Mouse (Mus musculus) left cerebral cortex, adult 2 months (tissue): ENCODE results near the gene Mrps33. TPM values are rescaled to one million over a fixed set of nuclear protein-coding genes. Genes with fewer than 3 reads are reported as not detected.

Source experiments
- DNase-seq, 2 experiments: peaks; one replicate each; pipeline ENCODE4 v3.0.0; 2021 to 2022; ENCODE audit warnings: low spot score in 2 of 2, mixed read lengths in 1 of 2; ENCODE audit errors: extremely low spot score in 1 of 2
- H3K27ac ChIP-seq: fragments of 200-600 bp; 2 replicates; pipeline ENCODE4 v1.8.1; 2022
- H3K4me3 ChIP-seq: fragments of 200-600 bp; 2 replicates; pipeline ENCODE4 v1.8.1; 2022
- CTCF ChIP-seq: fragments of 200-600 bp; IDR thresholded peaks from 2 replicates; pipeline ENCODE4 v1.8.1; 2022; ENCODE audit warnings: antibody characterized with exemption, mild to moderate bottlenecking, moderate library complexity
- intact Hi-C: fragments of 180-260 bp; cut with DNase I; formaldehyde crosslinking; loops from one replicate; pipeline ENCODE4 v1.15.1; 2025
- total RNA-seq, 2 experiments: library from RNA; stranded (reverse); gene quantifications; 2 replicates each; pipeline ENCODE4 v1.2.3; 2021

The Mrps33 gene
- total RNA-seq, 2 experiments from 2014 or later, result 91.5 to 104 TPM

DNA sequence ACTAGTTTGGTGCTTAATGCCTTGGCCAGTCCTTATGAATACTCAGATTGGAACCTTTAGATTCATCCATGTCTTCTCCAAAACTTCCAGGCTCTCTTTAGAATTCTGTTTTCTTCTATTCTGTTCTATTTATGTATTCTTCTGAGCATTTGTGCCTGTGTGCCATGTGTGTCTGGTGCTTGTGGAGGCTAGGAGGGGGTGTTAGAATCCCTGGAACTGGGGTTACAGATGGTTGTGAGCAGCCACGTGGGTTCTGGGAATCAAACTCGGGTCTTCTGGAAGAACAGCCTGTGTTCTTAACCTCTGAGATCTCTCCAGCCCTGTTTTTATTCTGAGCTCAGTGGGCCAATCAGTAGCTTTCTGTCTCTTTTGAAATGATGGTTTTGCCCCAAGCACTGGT lies 13.7 kb downstream of the Mrps33 start:
- no peak overlapping the region for H3K4me3 ChIP-seq
- intact Hi-C loops, result no loop called here
- no peak overlapping the region; the same call in 1 of the 2 replicates for H3K27ac ChIP-seq
- DNase-seq, result no peak
- no peak for TF ChIP-seq CTCF

DNA sequence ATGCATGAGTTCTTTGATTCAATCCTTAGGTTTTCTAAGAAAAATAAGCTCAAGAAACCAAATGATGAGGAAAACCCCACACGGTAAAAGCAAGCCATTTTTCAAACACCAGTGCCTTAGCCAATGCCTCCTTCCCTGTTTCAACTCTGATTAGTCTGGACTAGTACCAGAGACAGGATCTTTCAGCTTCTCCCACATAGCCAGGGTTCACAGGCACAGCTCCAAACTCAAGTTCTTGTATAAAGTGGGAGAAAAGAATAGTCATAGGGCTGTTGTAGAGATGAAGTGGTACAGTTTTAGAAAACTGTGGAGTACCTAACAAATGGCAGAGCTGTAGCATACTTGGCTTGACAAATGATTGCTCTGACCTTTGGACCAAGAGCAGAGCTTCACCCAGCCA lies 14.6 kb downstream of the Mrps33 start:
- no peak for TF ChIP-seq CTCF
- no peak for DNase-seq
- H3K27ac ChIP-seq, result no peak overlapping the region
- no peak overlapping the region for H3K4me3 ChIP-seq
- intact Hi-C loops, result no loop called here

DNA sequence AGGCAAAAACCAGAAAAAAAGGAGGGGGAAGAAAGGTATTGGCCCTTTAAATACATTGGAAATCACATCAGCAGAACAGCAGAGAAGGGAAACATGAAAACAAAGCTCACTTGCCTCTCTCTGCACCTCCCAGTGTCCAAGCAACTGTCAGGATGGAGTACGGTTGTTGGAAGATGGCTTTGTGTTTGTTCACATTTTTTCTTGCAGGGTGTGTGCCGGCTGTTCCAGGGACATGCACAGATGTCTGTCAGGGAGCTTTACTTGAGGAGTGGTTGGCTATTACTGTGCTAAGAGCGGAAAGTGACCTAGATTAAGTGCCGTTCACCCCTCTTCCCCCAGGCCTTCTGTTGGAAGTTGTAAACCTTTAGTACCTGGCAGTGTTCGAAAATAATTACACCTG lies 19.0 kb downstream of the Mrps33 start:
- Histone ChIP-seq H3K27ac (no peak overlapping the region), H3K4me3 (no peak overlapping the region)
- intact Hi-C loops, result no loop called here
- no peak for TF ChIP-seq CTCF
- no peak for DNase-seq

DNA sequence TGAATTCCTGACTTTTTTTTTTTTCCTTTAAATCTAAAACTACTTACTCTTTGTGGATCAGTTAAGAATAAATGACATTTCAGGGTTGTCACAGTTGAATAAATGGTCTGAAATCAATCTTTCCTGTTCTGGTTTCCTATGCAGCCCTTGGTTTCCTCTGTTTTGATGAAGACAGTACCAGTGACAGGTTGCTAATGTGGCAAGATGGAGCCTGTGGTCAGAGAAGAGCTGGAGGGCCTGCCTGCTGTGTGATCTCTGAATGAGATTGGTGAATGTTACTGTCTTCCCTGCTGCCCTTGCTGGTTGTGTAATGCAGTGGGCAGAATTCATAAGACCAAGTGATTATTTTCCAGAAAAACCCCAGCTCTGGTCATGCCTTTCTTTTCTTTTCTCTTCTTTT lies 22.4 kb downstream of the Mrps33 start:
- H3K27ac ChIP-seq, result no peak overlapping the region
- H3K4me3 ChIP-seq, result no peak overlapping the region
- no peak for DNase-seq
- TF ChIP-seq CTCF, result no peak
- intact Hi-C loops, result no loop called here

DNA sequence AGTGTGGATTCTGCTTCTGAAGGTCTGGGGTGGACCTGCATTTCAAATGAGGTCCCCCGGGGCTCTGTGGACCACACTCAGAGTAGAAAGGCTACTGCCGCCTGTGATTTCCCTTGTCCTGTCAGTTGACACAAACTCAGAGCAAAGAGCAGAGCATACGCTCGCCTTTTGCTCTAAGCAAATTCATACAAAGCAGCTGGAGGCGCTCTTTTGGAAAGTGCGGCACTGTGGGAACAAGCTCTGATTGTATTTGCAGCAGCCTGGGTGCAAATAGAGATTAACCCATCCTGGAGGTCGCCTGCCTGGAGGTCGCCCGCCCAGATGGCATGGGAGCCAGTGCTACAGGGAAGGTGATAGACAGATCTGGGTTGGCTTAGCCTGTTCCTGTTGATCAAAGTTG lies 23.0 kb downstream of the Mrps33 start:
- intact Hi-C loops, result no loop called here
- no peak for TF ChIP-seq CTCF
- H3K27ac ChIP-seq, result no peak overlapping the region
- H3K4me3 ChIP-seq, result no peak overlapping the region
- no peak for DNase-seq

DNA sequence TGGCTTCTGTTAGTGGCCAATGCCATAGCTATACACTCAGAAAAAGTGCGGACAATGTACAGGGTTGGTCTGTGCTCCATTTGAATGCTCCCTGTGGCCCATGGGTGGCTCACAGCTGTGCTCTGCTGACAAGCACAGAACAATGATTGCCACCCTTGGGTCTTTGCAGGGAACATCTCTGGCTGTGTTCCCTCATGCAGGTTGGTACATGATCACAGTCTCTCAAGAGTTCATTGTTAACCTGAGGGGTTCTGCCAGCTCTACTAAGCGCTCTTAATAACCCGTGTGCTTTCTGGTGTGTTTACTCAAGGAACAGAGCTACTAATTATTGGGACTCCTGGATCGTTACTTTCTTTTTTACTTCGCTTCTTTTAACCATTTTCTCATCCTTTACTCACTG lies 24.8 kb downstream of the Mrps33 start:
- no peak for TF ChIP-seq CTCF
- H3K4me3 ChIP-seq, result no peak overlapping the region
- DNase-seq, result no peak
- intact Hi-C loops, result no loop called here
- H3K27ac ChIP-seq, result no peak overlapping the region

DNA sequence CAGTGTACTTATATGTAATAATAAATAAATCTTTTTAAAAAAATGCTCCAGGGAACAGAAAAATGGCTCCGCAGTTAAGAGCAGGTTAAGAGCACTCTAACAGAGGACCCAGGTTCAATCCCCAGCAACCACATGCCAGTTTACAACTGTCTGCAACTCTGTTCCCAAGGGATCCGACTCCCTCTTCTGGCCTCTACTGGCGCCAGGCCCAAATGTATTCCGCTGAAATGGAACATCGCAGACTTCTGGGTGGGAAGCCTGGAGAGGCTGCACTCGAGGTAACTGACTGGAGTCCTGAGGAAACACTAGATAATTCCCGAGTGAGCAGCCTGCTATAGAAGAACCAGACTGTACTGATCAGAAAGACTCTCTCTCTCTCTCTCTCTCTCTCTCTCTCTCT lies 27.3 kb downstream of the Mrps33 start:
- no peak overlapping the region for H3K27ac ChIP-seq
- no peak for DNase-seq
- H3K4me3 ChIP-seq, result no peak overlapping the region
- intact Hi-C loops, result loop anchor here (5.0 kb wide), 3 partner anchors 56 to 321 kb away; partner anchors contain the start of gene Braf
- TF ChIP-seq CTCF, result no peak

DNA sequence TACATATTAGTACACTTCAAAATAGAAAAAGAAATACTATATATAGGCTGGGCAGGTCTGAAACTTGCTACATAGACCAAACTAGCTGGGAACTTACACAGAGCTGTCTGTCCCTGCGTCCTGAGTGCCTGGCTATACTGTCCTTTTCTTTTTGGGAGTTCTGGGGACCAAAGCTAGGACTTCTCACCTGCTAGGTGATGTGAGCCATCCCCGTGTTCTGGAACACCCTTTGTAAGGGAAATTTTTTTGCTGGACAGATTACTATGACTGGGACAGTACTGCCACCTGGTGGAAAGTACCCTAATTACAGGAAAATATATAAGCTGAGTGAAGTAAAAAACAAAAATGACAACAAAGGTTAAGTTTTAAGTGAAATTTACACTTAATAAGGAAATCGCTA lies 28.2 kb downstream of the Mrps33 start:
- peak; percentile 77 for TF ChIP-seq CTCF
- DNase-seq, result no peak
- intact Hi-C loops, result loop anchor here (1.0 to 5.0 kb wide), 4 partner anchors 55 to 320 kb away; partner anchors contain the start of gene Braf
- no peak overlapping the region for H3K27ac ChIP-seq
- no peak overlapping the region for H3K4me3 ChIP-seq

DNA sequence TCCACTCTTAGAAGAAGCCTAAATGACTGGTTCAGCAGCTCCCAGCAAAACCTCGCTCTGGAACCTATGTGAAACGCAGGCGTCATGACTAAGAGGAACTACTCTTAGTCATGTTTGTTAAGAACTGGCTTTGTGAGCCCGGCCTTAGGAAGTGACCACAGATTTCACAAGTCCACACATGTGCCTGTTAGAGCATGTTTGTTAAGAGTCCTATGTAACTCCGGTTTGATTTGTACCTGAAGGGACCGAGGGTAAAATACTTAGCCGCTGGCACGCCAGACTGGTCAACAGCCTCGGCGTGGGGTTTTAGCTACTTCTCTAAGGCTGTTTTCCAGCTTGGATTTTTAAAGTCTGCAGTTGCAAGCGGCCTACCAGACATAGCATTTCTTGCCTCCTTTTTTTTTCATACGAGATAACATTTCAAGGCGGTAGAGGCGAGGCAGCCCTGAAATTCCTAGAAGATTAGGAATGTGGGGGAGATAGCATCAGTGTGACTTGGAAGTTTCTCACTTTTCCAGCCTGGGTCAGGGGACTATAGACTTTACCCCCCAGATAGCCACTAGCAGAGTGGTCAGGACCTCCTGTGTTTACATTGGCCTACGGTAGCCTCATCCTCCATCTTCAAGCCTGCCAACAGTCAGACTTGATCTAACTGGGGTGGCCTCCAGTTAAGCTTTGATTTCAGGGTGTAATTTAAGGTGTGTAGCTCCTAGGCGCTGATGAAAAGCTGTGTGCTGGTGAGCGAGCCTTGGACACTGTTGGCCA lies 28.8 kb downstream of the Mrps33 start:
- H3K27ac ChIP-seq, result no peak overlapping the region
- no peak overlapping the region for H3K4me3 ChIP-seq
- intact Hi-C loops, result loop anchor here (1.0 to 5.0 kb wide), 4 partner anchors 55 to 320 kb away; partner anchors contain the start of gene Braf
- no peak for DNase-seq
- no peak for TF ChIP-seq CTCF

DNA sequence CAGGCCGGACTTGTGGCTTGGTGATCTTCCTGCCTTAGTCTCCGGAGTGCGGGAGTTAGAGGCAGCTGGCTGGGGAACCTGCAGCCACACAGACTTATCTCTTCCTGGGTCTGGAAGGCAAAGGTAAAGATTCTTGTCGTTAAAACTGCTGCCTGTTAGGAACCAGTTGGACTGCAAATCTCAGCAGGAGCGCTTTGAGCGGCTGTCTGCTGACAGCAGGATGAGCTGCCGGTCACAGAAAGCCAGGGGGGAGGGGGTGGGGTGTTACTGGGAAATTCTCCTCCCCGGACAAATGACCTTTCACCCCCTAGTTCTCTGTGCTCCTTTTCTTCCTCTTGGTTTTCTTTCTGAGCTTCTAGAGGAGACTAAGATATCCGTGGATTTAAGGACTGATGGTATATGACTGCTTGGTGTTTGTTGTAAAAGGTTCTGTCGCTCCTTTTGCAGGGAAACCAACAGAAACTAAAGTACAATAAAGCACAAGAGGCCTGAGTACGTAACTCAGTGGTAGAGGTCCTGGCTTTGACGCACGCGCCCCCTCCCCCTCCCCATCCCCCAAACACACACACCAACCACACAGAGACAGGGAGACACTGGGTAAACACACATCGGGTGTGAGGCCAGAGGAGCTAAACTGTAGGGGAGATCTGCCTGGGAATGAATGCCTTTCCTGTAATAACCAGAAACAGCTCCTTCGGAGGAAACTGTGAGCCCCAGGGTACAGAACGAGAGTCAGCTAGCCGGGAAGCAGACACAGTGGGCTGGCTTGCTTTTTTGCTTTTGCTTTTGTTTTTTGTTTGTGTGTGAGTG lies 29.7 kb downstream of the Mrps33 start:
- no peak overlapping the region for H3K27ac ChIP-seq
- no peak for DNase-seq
- TF ChIP-seq CTCF, result no peak
- H3K4me3 ChIP-seq, result peak overlapping the region; percentile 19
- intact Hi-C loops, result loop anchor here (5.0 kb wide), 3 partner anchors 54 to 319 kb away; partner anchors contain the start of gene Braf

DNA sequence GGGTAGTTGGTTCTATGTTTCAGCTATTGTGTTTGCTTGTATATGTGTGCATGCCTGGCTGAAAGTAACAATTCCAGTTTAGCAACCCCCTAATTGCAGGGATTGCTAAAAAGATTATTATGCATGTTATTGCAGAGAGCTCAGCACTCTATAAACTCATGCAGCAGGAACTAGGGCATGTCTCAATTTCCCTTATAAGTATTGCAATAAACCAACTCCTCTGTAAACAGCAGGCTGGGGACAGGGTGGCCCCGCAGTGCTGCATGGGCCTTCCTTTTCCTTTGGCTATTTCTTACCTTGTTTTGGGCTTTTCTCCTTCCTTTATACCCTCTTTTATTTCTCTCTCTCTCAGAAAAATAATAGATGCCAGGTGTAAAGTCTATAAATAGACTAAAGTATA lies 32.3 kb downstream of the Mrps33 start:
- H3K27ac ChIP-seq, result no peak overlapping the region
- no peak for DNase-seq
- H3K4me3 ChIP-seq, result no peak overlapping the region
- intact Hi-C loops, result no loop called here
- no peak for TF ChIP-seq CTCF

DNA sequence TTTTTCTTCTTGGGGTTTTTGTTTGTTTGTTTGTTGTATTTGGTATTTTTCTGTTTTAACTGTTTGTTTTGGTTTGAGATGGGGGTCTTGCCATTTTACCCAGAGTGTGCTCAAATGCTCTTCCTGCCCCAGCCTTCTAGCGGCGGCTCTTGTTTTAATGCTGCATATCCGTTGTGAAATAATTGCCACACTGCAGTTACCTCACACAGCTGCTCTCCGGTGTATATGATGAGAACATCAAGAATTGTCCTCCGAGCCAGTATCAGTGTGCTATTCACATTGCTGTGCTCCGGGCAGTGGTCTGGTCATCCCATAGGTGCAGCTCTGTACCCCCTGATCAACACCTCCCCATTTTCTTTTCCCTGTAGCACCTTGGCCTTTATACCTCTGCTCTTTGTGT lies 34.5 kb downstream of the Mrps33 start:
- H3K27ac ChIP-seq, result no peak overlapping the region
- TF ChIP-seq CTCF, result no peak
- no peak overlapping the region for H3K4me3 ChIP-seq
- no peak for DNase-seq
- intact Hi-C loops, result no loop called here

DNA sequence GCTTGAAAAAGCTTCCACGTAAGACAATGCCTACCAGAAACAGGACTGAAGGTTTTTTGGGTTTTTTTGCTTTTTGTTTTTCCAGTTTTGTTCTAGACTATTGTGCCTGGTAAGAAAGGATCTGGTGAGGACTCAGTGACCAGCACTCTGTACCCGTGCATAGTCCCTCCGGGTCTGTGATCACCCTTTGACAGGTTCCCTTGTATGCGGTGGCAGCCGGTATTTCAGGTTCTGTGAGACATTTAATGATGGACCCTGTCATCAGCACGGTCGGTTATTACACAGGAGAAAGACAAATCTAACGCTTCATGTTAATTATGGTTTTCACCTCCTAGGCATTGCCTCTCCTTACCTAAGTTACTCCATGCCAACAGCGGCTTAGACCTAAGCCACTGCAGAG lies 35.8 kb downstream of the Mrps33 start:
- intact Hi-C loops, result no loop called here
- Histone ChIP-seq H3K27ac (no peak overlapping the region), H3K4me3 (no peak overlapping the region)
- DNase-seq, result no peak
- no peak for TF ChIP-seq CTCF
